Comparison of ENCODE assay signal across 9 mouse cellular contexts in the genomic region with DNA sequence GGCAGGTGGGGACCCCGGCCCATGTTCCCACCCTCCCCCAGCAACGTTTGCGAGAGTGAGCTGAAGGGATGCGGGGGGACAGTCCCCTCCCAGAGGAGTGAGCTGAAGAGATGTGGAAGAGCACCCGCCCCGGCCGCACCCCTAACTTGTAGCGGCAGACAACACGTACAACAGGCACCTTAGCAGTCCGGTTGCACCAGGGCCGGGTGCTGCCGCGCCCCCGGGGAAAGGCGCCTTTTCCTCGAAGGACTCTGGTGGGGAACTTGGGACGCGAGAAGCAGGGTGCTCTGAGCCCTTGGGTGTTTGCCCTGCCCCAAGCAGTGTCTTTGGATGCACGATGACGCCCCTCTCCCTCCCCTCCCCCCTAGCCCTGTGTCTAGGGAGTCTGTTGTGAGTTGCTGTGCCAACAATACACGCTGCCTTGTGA. TPM values are rescaled to one million over a fixed set of nuclear protein-coding genes. Genes with fewer than 3 reads are reported as not detected.
DNase-seq lines count a peak whose midpoint lies in the region; ATAC-seq and TF ChIP-seq lines count a peak whose summit lies in the region.
"Had no signal": no experiment of that assay in that cellular context is flagged by ENCODE, and none has a peak within 500 bp of the region (broad histone marks: within the 10 kb centered on the region; RNA-seq: fewer than 3 reads in every experiment).

No protein-coding gene starts in this region.

- peak overlapping the region; percentile 88 for H3K4me3 ChIP-seq in hindbrain, embryonic 10.5 days
- H3K4me3 ChIP-seq in liver, embryonic 14.5 days (ENCODE audit: insufficient read depth in 1 of 2, low read depth in 2 of 2, low read length in 2 of 2): peak overlapping the region; percentile 61

- H3K9ac ChIP-seq in liver, embryonic 14.5 days (replicated peaks): peak overlapping the region; percentile 61

- no peaks in the 10 kb centered on the region for H3K27me3 ChIP-seq in hindbrain, embryonic 10.5 days (ENCODE audit: insufficient read depth, poor library complexity, severe bottlenecking)
- peaks cover 21% of the 10 kb centered on the region for H3K27me3 ChIP-seq in liver, embryonic 14.5 days (ENCODE audit: control insufficient read depth, insufficient read depth, low read length)

- TF ChIP-seq CTCF in liver, embryonic 14.5 days (IDR thresholded peaks at IDR 0.05; ENCODE audit: low read depth): 0 out of 2 replicates have a peak, but pooled peaks have one; percentile 8

- peaks cover 30% of the 10 kb centered on the region for H3K36me3 ChIP-seq in hindbrain, embryonic 10.5 days
- no peaks in the 10 kb centered on the region for H3K36me3 ChIP-seq in liver, embryonic 14.5 days (replicated peaks; ENCODE audit: control insufficient read depth, insufficient read depth, low read depth)
- H3K36me3 ChIP-seq: G1E had no signal

- peak overlapping the region; percentile 63 for H3K4me2 ChIP-seq in liver, embryonic 14.5 days (ENCODE audit: low read depth)

- peak overlapping the region; percentile 99 for H3K27ac ChIP-seq in hindbrain, embryonic 10.5 days
- H3K27ac ChIP-seq in liver, embryonic 14.5 days: no peak overlapping the region

- under 1% methylated on average over 21 of the region's 21 CpGs for WGBS in hindbrain, embryonic 10.5 days
- WGBS in liver, embryonic 14.5 days (ENCODE audit: insufficient replicate concordance): 0% methylated on average over 21 of the region's 21 CpGs

- peaks cover 28% of the 10 kb centered on the region for H3K4me1 ChIP-seq in hindbrain, embryonic 10.5 days (replicated peaks)
- peaks cover 0 to 19% of the 10 kb centered on the region in 2 experiments; a peak in 2 of 4 replicates for H3K4me1 ChIP-seq in liver, embryonic 14.5 days (replicated peaks; ENCODE audit: control insufficient read depth in 2 of 2, insufficient read depth in 2 of 2, low read length in 1 of 2)

- H3K9me3 ChIP-seq in hindbrain, embryonic 10.5 days: no peaks in the 10 kb centered on the region; the same call in 1 of the 2 replicates
- H3K9me3 ChIP-seq in liver, embryonic 14.5 days (ENCODE audit: control insufficient read depth, low read length): no peaks in the 10 kb centered on the region

- peak; percentile 16 for DNase-seq in cerebellum, adult 9-11 months
- DNase-seq in cerebellum, adult 11 months: no peak
- DNase-seq in urinary bladder, postnatal 14 days (ENCODE audit: low spot score): peak; percentile 52
- DNase-seq in urinary bladder, postnatal 10 days (ENCODE audit: low spot score): no peak
- DNase-seq in hindbrain, embryonic 10.5 days (ENCODE audit: low spot score): peak; percentile 63
- no peak for DNase-seq in liver, embryonic 14.5 days (ENCODE audit: low read depth in 3 of 3, low spot score in 3 of 3)
- DNase-seq in spleen, postnatal 14 days (ENCODE audit: low spot score in 2 of 2): no peak

- no peak for TF ChIP-seq EP300 in liver, embryonic 14.5 days (IDR thresholded peaks at IDR 0.05; ENCODE audit: low read depth)

- peak; percentile 57; the same call in 1 of the 2 replicates for ATAC-seq in liver, embryonic 14.5 days (ENCODE audit: insufficient read depth)
- 0 out of 2 replicates have a peak, but pooled peaks have one; percentile 7 for ATAC-seq in monocyte, adult 5-6 weeks (replicated peaks; ENCODE audit: insufficient number of reproducible peaks, low FRiP score, low TSS enrichment, poor library complexity, severe bottlenecking)

RNA-seq across cellular contexts. Expression of a gene that starts 0.6 kb away (rescaled TPM):
- 0.81 and 0.96 TPM in 2 replicates for polyA plus RNA-seq in hindbrain, embryonic 10.5 days (2016; fragmentation: Nextera tagmentation; extraction: Ambion mirVana)
- 0.32 and 0.51 TPM in 2 replicates for polyA plus RNA-seq in liver, embryonic 14.5 days (2012; rRNA removed)
- 0.18 and 0.19 TPM in 2 replicates for polyA plus RNA-seq in liver, embryonic 14.5 days (2014; fragmentation: Nextera tagmentation; extraction: Ambion mirVana)
- not detected in 3 replicates for total RNA-seq in monocyte, adult 5-6 weeks (2017)
- polyA plus RNA-seq: G1E had no signal

Comparison
In these comparisons a context has a peak if more than half of its experiments do, and no peak if none do; other contexts are left out.
1. DNase-seq: peak in cerebellum, adult 9-11 months (single experiment), urinary bladder, postnatal 14 days (single experiment) and hindbrain, embryonic 10.5 days (single experiment); none in cerebellum, adult 11 months (single experiment), urinary bladder, postnatal 10 days (single experiment), liver, embryonic 14.5 days (0 of 3) and spleen, postnatal 14 days (0 of 2).